Mouse (Mus musculus): Measurements from ENCODE around the gene Homer1.

Gene Homer1

GRCm38 (mm10) chr13:93299316-93299715 is at the start of gene Homer1:
Homer1 (plus strand) TSS chr13:93299635.
- DNase-seq = no peak

GRCm38 (mm10) chr13:93251732-93252131 is 47.7 kb upstream of the Homer1 start:
- DNase-seq = no peak

- DNase-seq = no peak
These were observed 47.3 kb upstream of the Homer1 start for GRCm38 (mm10) chr13:93252175-93252574.

- no peak for DNase-seq
These were observed 46.5 kb upstream of the Homer1 start for GRCm38 (mm10) chr13:93252941-93253340.

GRCm38 (mm10) chr13:93267151-93267550 is 32.3 kb upstream of the Homer1 start:
- no peak for DNase-seq

GRCm38 (mm10) chr13:93300581-93300980 is 1.1 kb downstream of the Homer1 start:
- DNase-seq = no peak

GRCm38 (mm10) chr13:93301060-93301459 is 1.6 kb downstream of the Homer1 start:
- DNase-seq = no peak

- DNase-seq = no peak
These were observed 3.6 kb downstream of the Homer1 start for GRCm38 (mm10) chr13:93302846-93303562.

GRCm38 (mm10) chr13:93303563-93304250 is 4.3 kb downstream of the Homer1 start:
- peak; percentile 94 for DNase-seq

- peak; percentile 60 for DNase-seq
These were observed 5.0 kb downstream of the Homer1 start for GRCm38 (mm10) chr13:93304251-93305001.

- DNase-seq = no peak
These were observed 5.7 kb downstream of the Homer1 start for GRCm38 (mm10) chr13:93305149-93305548.

GRCm38 (mm10) chr13:93305636-93306035 is 6.2 kb downstream of the Homer1 start:
- DNase-seq = no peak

GRCm38 (mm10) chr13:93306545-93306944 is 7.1 kb downstream of the Homer1 start:
- DNase-seq = no peak

GRCm38 (mm10) chr13:93307700-93308099 is 8.3 kb downstream of the Homer1 start:
- no peak for DNase-seq

GRCm38 (mm10) chr13:93309295-93309694 is 9.9 kb downstream of the Homer1 start:
- DNase-seq = no peak

- no peak for DNase-seq
These were observed 13.1 kb downstream of the Homer1 start for GRCm38 (mm10) chr13:93312518-93312917.

- no peak for DNase-seq
These were observed 14.9 kb downstream of the Homer1 start for GRCm38 (mm10) chr13:93314322-93314721.

- DNase-seq = no peak
These were observed 20.7 kb downstream of the Homer1 start for GRCm38 (mm10) chr13:93320089-93320488.

GRCm38 (mm10) chr13:93326326-93326725 is 26.9 kb downstream of the Homer1 start:
- no peak for DNase-seq

GRCm38 (mm10) chr13:93331721-93332120 is 32.3 kb downstream of the Homer1 start:
- DNase-seq = no peak

GRCm38 (mm10) chr13:93332491-93332890 is 33.1 kb downstream of the Homer1 start:
- DNase-seq = no peak

- no peak for DNase-seq
These were observed 35.9 kb downstream of the Homer1 start for GRCm38 (mm10) chr13:93335337-93335736.

- DNase-seq = no peak
These were observed 39.0 kb downstream of the Homer1 start for GRCm38 (mm10) chr13:93338394-93338793.
